Mouse (Mus musculus) thymus, postnatal 25 days (tissue): Measurements from ENCODE around the gene Mlh1.

Experiments used
- DNase-seq: peaks from one replicate; pipeline ENCODE4 v3.0.0; 2022

The Mlh1 gene

DNA sequence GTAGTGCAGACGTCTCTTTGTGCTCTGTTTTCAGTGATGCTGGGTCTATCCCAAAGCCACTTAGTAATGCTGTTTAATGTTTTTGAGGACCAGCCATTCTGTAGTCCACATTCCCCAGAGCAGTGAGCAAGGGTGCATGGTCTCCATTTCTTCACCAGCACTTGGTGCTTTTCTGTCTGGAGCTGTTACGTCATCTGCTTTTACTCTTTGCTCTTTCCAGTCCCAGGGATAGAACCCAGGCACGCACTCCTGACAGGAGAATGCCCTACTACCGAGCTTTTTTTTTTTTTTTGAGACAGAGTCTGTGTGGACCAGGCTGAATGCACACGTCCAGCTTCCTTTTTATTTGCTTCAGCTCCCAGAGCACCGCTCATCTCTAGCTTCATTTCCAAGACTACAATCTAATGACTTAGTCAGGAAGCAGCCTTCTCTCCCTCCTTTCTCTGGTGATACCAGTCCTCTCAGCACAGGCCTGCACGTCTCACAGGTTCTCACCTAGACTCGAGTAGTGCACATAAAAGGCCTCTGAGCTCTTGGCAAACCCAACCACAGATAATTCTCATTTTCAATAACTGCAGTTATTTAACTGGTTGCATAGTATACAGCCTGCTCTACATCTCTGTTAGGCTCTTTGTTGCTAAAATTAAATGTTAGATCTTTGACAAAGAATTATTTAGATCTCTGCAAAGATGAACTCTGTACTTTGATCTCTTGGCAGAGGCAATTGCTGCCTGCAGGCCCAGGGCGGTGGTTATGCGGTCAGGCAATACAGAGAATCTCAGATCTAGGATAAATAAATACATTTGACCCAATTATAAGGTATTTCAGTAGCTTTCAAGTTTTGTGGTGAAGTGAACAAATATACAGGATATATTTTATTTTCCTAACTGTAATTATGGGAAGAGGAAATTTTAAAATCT is 60.2 kb downstream of the Mlh1 start:
- no peak for DNase-seq

DNA sequence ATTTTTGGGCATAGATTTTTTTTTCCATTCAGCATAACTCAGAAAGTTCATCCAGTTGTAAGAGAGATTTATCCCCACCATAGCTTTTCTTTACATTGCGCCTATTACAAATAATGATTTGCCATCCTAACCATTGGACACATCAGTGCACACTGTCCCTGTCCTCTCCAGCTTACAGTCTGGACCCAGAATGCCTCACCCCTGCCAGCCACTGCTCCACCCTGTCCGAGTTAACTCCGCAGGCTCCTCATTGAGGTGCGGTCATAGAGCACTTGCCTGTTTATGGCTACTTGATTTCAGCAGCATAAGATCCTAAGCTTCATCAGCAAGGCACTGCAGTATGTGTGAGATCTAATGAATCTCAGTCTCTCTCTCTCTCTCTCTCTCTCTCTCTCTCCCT is 61.2 kb downstream of the Mlh1 start:
- no peak for DNase-seq

DNA sequence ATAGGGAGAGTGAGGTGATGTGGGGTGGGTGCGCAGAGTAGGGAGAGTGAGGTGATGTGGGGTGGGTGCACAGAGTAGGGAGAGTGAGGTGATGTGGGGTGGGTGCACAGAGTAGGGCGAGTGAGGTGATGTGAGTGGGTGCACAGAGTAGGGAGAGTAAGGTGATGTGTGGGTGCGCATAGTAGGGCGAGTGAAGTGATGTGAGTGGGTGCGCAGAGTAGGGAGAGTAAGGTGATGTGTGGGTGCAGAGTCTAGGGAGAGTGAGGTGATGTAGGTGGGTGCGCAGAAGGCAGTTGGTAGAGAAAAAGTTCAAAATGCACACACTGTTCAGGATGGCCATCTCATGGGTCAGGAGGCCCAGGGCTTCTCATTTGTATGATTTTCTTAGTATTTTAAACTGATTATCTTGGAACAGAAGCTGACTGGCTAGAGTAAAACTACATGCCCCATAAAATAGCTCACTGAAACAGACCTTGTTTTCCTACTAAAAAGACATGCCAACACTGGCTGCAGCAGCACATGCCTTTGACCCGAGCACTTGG is 62.4 kb downstream of the Mlh1 start:
- no peak for DNase-seq

DNA sequence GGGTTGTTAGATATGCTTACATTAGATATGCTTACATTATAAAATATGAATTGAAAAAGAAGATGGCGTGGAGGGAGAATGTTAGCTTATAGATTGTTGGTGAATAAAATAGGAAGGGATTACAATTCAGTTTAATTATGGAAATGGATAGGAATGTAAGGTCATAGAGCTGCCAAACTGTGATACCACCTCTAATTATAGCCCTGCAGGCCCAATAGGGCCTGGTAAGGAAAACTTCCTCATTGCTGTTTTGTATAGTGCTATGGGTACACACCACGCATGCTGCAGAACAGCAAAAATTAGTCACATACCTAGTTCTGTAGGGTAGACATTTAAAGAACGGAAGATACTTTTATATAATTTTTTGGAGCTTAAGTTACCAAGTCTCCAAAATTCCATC is 63.4 kb downstream of the Mlh1 start:
- no peak for DNase-seq

DNA sequence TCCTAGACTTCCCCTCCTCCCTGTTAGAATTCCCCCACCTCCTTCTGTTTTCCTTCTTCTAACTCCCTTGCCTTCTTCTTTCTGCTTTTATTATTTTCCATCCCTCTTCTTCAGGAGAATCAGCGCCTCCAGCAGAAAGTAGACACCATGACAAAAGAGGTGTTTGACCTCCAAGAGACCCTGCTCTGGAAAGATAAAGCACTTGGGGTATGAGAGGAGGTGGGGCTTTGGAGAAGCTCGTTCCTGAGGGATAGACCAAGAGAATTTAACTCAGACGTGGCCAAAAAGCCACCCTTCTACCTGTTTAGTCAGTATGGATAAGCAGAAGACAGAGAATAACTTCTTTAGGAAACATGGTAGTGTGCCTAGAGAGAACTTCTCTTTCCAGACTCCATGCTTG is 63.9 kb downstream of the Mlh1 start:
- no peak for DNase-seq

DNA sequence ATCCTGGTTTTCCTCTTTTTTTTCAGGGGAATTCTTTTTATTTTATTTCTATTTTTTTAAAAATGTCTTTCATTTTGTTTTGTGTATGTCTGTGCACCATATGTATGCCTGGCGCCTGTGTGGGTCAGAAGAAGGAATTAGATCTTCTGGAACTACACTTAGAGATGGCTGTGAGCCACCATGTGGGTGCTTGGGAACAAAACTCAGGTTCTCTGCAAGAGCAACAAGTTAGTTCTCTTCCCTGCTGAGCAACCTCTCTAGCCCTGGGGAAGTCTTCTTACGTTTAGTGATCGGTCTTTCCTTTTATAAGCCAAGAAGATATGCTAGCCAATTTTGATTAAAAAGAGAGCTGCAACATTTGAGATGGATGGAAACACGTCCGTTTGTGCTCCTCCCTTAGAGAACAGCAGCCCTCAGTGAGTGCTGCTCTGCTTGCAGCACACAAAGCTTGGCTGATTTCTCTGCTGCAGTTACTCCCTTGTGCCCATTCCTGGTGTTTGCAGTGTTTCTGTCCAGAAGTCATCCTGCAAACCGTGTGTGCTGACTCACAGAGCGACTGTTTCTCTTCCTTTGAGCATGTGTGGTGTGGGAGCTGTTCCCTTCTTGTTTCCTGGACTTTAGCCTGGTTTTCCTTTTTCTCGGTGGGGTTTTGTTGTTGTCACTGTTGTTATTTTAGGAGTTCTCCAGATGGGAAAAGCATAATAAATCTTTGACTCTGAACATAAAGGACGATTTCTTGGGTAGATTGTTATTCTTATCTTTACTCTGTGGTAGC is 66.8 kb downstream of the Mlh1 start:
- DNase-seq: no peak

DNA sequence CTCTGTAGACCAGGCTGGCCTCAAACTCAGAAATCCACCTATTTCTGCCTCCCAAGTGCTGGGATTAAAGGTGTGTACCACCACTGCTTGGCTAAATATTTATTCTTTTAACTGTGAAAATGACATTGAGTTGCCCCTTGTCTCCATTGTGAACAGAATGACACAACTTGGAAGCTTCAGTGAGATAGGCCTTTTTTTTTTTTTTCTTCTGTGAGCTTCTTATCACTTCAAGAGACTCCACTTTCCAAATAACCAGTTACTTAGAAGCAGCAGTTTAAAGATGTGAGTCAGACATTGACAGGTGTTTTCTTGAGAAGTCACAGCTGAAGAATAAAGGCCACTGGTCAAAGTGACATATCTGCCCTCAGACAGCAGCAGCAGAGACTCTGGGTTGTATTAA is 71.4 kb downstream of the Mlh1 start:
- no peak for DNase-seq

DNA sequence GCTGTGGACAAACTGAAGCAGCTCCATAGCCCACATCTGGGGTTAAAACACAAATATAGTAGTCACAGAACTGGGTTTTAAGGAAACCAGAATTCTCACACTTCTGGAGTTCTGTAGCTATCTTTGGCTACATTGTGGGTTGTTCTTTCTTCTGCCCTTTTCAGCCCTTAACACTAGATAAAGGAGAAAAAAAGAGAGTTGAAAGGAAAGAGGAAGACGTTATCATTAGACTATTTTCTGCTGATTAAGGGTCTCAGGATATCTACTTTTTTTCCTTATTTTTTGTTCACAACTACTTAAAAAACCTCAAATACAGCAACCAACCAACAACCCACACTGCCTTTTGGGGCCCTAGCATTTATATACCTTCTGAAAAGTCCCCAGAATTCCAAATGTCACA is 73.3 kb downstream of the Mlh1 start:
- no peak for DNase-seq

DNA sequence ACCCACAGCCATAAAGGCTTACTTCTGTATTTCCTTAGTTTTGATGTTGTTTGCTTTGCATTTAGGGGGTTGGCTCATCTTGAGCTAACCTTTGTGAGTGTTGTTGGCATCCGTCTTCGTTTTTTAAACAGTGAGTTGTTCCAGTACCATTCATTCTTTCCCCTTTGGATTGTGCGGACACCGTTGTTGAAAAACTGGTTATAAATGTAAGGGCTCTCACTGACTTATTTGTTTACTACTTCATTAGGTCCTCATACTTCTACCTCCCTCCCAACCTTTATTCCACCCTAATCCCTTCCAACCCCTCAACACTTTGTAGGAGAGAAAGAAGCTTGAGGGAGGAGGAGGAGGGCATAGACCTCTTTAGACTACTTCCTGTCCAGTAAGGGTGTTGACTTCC is 73.9 kb downstream of the Mlh1 start:
- DNase-seq: no peak

DNA sequence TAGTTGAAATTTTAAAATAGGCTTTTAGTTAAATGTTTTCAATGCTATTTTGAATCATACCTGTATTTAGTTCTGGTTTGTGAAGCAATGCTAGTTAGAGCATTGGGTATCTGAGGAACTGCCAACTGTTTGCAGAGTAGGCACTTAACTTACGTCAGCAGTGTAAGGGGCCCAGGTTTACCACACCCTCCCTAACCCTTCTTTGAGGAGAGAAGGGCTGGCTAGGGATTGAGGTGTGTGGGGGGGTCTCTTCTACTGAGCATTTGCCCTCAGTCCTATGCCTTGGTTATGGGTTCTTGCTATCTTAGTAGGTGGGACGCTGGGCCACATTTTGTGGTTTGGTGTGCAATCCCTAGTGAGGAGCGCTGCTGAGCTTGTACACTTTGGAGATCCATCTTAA is 74.5 kb downstream of the Mlh1 start:
- DNase-seq: no peak

DNA sequence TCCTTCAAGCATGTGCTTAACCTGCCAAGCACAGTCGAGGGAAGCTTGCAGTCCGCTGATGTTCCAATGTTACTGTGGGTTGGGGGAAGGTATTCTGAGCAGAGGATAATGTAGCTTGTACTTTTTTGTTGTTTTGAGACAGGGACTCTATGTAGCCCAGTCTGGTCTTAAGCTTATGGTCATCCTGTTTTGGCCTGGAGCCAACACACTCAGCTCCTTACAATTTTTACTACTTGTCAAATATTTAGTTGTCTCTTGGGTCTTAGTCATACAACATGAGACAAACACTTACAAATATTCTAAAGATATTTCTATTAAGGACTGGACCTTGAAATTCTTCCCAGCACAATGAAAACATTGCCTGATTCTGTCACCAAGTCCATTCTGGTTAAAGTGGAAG is 78.4 kb downstream of the Mlh1 start:
- no peak for DNase-seq

DNA sequence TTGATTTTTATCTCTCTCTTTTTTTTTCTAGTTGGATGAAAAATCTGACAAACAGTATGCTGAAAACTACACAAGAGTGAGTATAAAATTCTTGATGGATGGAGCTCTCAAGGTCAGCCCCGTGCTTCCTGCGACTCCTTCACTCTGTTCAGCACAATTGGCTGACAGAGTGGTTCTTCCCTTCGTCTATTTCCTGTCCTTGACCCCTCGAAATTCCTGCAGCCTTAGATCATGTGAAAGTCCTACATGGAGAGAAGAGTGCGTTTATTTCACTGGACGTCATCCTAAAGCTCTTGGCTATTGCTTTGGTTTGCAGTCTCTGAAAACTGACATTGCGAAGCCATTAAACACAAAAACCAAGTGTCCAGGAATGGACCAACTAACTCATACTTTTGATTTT is 82.9 kb downstream of the Mlh1 start:
- no peak for DNase-seq

DNA sequence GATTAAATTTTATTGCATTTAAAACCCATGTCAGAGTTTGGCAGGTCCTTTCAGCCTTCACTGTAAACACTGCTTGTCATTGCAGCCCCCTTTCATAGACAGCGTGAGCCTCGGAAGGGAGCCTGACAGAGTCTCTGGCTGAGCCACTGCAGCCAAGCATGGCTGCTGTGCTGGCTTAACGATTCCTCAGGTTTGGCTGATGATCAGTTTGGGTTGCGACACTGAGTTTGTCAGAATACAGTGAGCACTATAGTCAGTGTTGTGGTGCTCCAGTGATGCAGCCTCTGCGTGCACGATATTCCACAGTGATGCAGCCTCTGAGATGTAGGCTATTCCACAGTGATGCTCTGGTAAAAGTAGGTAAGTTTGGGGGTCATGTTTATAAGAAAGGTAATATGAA is 84.7 kb downstream of the Mlh1 start:
- DNase-seq: no peak

DNA sequence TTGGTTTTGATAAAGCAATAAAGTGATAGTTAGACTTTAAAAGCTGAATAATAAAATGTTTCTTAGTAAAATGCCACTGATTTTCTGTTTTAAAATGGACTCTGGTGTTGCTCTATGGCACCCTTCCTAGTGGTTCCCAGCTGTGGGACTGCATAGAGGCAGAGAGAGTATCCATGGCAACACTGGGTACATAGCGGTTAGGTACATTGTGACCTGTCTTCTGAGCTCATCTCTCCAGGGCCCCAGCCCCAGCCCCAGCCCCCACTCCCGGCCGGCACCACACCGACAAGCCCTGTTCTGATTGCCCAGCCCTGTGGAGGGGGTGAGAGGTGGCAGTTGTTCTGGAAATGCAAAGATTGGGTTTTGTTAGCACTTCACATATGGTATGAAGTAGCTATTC is 86.7 kb downstream of the Mlh1 start:
- no peak for DNase-seq

DNA sequence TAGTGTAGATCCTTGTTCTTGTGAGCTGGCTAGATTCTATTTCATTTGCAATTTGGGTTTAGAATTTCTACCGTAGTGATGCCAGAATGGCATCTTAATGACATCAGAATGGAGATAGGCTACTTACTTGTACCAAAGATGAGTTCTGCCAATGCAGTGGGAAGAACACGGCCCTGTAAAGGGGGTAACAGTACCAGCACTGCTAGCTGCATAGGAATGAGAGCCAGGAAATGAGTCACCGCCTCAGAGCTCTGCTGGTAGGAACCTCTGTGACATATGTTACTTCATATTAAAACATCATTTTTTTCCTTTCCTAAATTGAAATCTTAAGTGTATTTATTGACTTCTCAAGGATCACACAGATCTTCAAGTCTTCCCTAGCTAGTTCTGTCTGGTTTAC is 89.4 kb downstream of the Mlh1 start:
- DNase-seq: no peak

DNA sequence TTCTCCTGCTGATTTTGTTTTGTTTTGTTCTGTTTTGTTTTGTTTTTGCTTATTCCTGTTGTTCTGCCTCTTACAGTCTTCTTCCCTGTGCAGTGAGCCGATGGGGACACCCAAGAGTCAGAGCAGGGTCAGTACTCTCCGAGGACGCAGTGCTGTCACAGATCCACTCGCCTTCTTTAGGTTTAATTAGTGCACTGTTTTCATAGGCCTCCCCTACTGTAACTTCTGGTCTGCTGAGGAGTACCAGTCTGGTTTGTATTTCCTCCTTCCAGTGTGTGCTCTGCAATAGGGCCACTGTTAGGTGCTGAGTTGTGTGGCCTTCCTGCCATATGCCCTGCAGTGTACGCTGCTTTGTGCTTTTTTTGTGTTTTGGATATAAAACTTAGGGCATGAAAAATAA is 92.6 kb downstream of the Mlh1 start:
- DNase-seq: no peak
